Mouse (Mus musculus) gastrocnemius, adult 2 months (tissue): ENCODE results near the gene Ccl1. TPM values are rescaled to one million over a fixed set of nuclear protein-coding genes. Genes with fewer than 3 reads are reported as not detected.

Experiments
- DNase-seq: peaks from one replicate; pipeline ENCODE4 v3.0.0; 2022
- H3K27ac ChIP-seq: fragments of 200-600 bp; 2 replicates; pipeline ENCODE4 v1.8.1; 2022; ENCODE audit warnings: mild to moderate bottlenecking
- H3K4me3 ChIP-seq: fragments of 200-600 bp; 2 replicates; pipeline ENCODE4 v1.8.1; 2022; ENCODE audit warnings: mild to moderate bottlenecking, moderate library complexity
- CTCF ChIP-seq: fragments of 200-600 bp; IDR thresholded peaks from 2 replicates; pipeline ENCODE4 v1.8.1; 2022; ENCODE audit warnings: antibody characterized with exemption, mild to moderate bottlenecking, moderate library complexity
- intact Hi-C: fragments of 180-260 bp; cut with DNase I; formaldehyde crosslinking; loops from one replicate; pipeline ENCODE4 v1.15.1; 2025
- total RNA-seq, 2 experiments: library from RNA; stranded (reverse); gene quantifications; 2 replicates each; pipeline ENCODE4 v1.2.3; 2021

Gene Ccl1
- total RNA-seq, 2 experiments from 2014 or later = not detected

- intact Hi-C loops = no loop called here
- no peak overlapping the region for H3K27ac ChIP-seq
- no peak for DNase-seq
- H3K4me3 ChIP-seq = no peak overlapping the region
- no peak for TF ChIP-seq CTCF
Measured at GRCm38 (mm10) chr11:82251251-82251650, 54.2 kb downstream of the Ccl1 start.

GRCm38 (mm10) chr11:82249945-82250344 is 55.5 kb downstream of the Ccl1 start:
- Histone ChIP-seq H3K27ac (no peak overlapping the region), H3K4me3 (no peak overlapping the region)
- DNase-seq = no peak
- intact Hi-C loops = no loop called here
- no peak for TF ChIP-seq CTCF

- intact Hi-C loops = loop anchor here (5.0 kb wide), 1 partner anchor 655 kb away; the partner anchor contains the start of genes Fndc8 and Rad51d
- no peak for DNase-seq
- no peak for TF ChIP-seq CTCF
- Histone ChIP-seq H3K4me3 (no peak overlapping the region), H3K27ac (no peak overlapping the region)
Measured at GRCm38 (mm10) chr11:82237439-82237838, 68.1 kb downstream of the Ccl1 start.

GRCm38 (mm10) chr11:82235551-82236207 is 69.8 kb downstream of the Ccl1 start:
- peak; percentile 28 for DNase-seq
- intact Hi-C loops = loop anchor here (5.0 kb wide), 1 partner anchor 657 kb away; the partner anchor contains the start of genes Fndc8 and Rad51d
- H3K27ac ChIP-seq = no peak overlapping the region
- no peak overlapping the region for H3K4me3 ChIP-seq
- peak; percentile 83 for TF ChIP-seq CTCF

GRCm38 (mm10) chr11:82233991-82234390 is 71.5 kb downstream of the Ccl1 start:
- Histone ChIP-seq H3K27ac (no peak overlapping the region), H3K4me3 (no peak overlapping the region)
- no peak for TF ChIP-seq CTCF
- intact Hi-C loops = no loop called here
- DNase-seq = no peak

- intact Hi-C loops = no loop called here
- DNase-seq = no peak
- Histone ChIP-seq H3K27ac (no peak overlapping the region), H3K4me3 (no peak overlapping the region)
- no peak for TF ChIP-seq CTCF
Measured at GRCm38 (mm10) chr11:82226976-82227375, 78.5 kb downstream of the Ccl1 start.

GRCm38 (mm10) chr11:82225936-82226335 is 79.6 kb downstream of the Ccl1 start:
- no peak for TF ChIP-seq CTCF
- intact Hi-C loops = no loop called here
- H3K27ac ChIP-seq = no peak overlapping the region
- no peak overlapping the region for H3K4me3 ChIP-seq
- DNase-seq = no peak

GRCm38 (mm10) chr11:82216531-82216930 is 89.0 kb downstream of the Ccl1 start:
- intact Hi-C loops = no loop called here
- no peak overlapping the region for H3K27ac ChIP-seq
- TF ChIP-seq CTCF = no peak
- no peak overlapping the region for H3K4me3 ChIP-seq
- DNase-seq = no peak

GRCm38 (mm10) chr11:82214405-82214804 is 91.1 kb downstream of the Ccl1 start:
- intact Hi-C loops = no loop called here
- DNase-seq = no peak
- Histone ChIP-seq H3K4me3 (no peak overlapping the region), H3K27ac (no peak overlapping the region)
- no peak for TF ChIP-seq CTCF

GRCm38 (mm10) chr11:82206960-82207488 is 98.5 kb downstream of the Ccl1 start:
- TF ChIP-seq CTCF = no peak
- DNase-seq = no peak
- H3K4me3 ChIP-seq = no peak overlapping the region
- intact Hi-C loops = no loop called here
- H3K27ac ChIP-seq = no peak overlapping the region

GRCm38 (mm10) chr11:82205221-82205620 is 100.3 kb downstream of the Ccl1 start:
- H3K4me3 ChIP-seq = no peak overlapping the region
- DNase-seq = no peak
- intact Hi-C loops = no loop called here
- no peak for TF ChIP-seq CTCF
- no peak overlapping the region for H3K27ac ChIP-seq

GRCm38 (mm10) chr11:82203706-82204105 is 101.8 kb downstream of the Ccl1 start:
- intact Hi-C loops = no loop called here
- no peak for DNase-seq

GRCm38 (mm10) chr11:82197774-82198173 is 107.7 kb downstream of the Ccl1 start:
- no peak for TF ChIP-seq CTCF
- DNase-seq = no peak
- no peak overlapping the region for H3K4me3 ChIP-seq
- intact Hi-C loops = no loop called here
- H3K27ac ChIP-seq = no peak overlapping the region

More at GRCm38 (mm10) chr11:82203706-82204105, 101.8 kb downstream of the Ccl1 start:
- TF ChIP-seq CTCF = no peak
- no peak overlapping the region for H3K4me3 ChIP-seq
- H3K27ac ChIP-seq = no peak overlapping the region

GRCm38 (mm10) chr11:82194980-82195379 is 110.5 kb downstream of the Ccl1 start:
- TF ChIP-seq CTCF = no peak
- Histone ChIP-seq H3K27ac (no peak overlapping the region), H3K4me3 (no peak overlapping the region)
- no peak for DNase-seq
- intact Hi-C loops = no loop called here
